Mouse (Mus musculus): ENCODE measurements around the gene Fgf3. TPM values are rescaled to one million over a fixed set of nuclear protein-coding genes. Genes with fewer than 3 reads are reported as not detected.

The Fgf3 gene
- polyA plus RNA-seq, 1 experiment = 0.27 TPM

GRCm38 (mm10) chr7:144864160-144864670, 26.3 kb downstream of the Fgf3 start:
- Histone ChIP-seq H3K4me3 (ENCODE audit: extremely low read depth, insufficient read depth, insufficient read length) (no peak overlapping the region), H3K36me3 (ENCODE audit: control insufficient read depth, insufficient read depth, low read length) (no peaks in the 10 kb centered on the region), H3K4me1 (ENCODE audit: control insufficient read depth, insufficient read depth, insufficient read length) (no peaks in the 10 kb centered on the region), H3K27me3 (ENCODE audit: control insufficient read depth, insufficient read depth, low read length) (peaks cover 17% of the 10 kb centered on the region), H3K27ac (ENCODE audit: insufficient read depth, low read length) (no peak overlapping the region)
- no peak for DNase-seq (ENCODE audit: low read depth in 1 of 2, low spot score in 2 of 2)
- TF ChIP-seq POLR2A (IDR thresholded peaks at IDR 0.05; ENCODE audit: low read depth, low read length) = no peak
- 85% methylated on average over 3 of the region's 3 CpGs for WGBS

- DNase-seq (ENCODE audit: low read depth in 1 of 2, low spot score in 2 of 2) = no peak
- H3K36me3 ChIP-seq (ENCODE audit: control insufficient read depth, insufficient read depth, low read length) = no peaks in the 10 kb centered on the region
- TF ChIP-seq CTCF (IDR thresholded peaks at IDR 0.05; ENCODE audit: extremely low read depth, insufficient read depth, insufficient read length, insufficient replicate concordance) (no peak), POLR2A (IDR thresholded peaks at IDR 0.05; ENCODE audit: low read depth, low read length) (no peak)
- H3K4me3 ChIP-seq (ENCODE audit: extremely low read depth, insufficient read depth, insufficient read length) = no peak overlapping the region
- H3K27ac ChIP-seq (ENCODE audit: insufficient read depth, low read length) = no peak overlapping the region
- 63% methylated on average over 4 of the region's 4 CpGs for WGBS
- H3K4me1 ChIP-seq (ENCODE audit: control insufficient read depth, insufficient read depth, insufficient read length) = no peaks in the 10 kb centered on the region
- 0 out of 2 replicates have a peak, but pooled peaks cover 5% of the 10 kb centered on the region for H3K27me3 ChIP-seq (ENCODE audit: control insufficient read depth, insufficient read depth, low read length)
Observed at GRCm38 (mm10) chr7:144867161-144867560, 29.3 kb downstream of the Fgf3 start.

GRCm38 (mm10) chr7:144867602-144868001, 29.7 kb downstream of the Fgf3 start:
- Histone ChIP-seq H3K4me3 (ENCODE audit: extremely low read depth, insufficient read depth, insufficient read length) (no peak overlapping the region), H3K36me3 (ENCODE audit: control insufficient read depth, insufficient read depth, low read length) (no peaks in the 10 kb centered on the region), H3K27ac (ENCODE audit: insufficient read depth, low read length) (no peak overlapping the region), H3K27me3 (ENCODE audit: control insufficient read depth, insufficient read depth, low read length) (0 out of 2 replicates have a peak, but pooled peaks cover 3% of the 10 kb centered on the region), H3K4me1 (ENCODE audit: control insufficient read depth, insufficient read depth, insufficient read length) (no peaks in the 10 kb centered on the region)
- DNase-seq (ENCODE audit: low read depth in 1 of 2, low spot score in 2 of 2) = no peak
- 82% methylated on average over 8 of the region's 8 CpGs for WGBS
- TF ChIP-seq POLR2A (IDR thresholded peaks at IDR 0.05; ENCODE audit: low read depth, low read length) (no peak), CTCF (IDR thresholded peaks at IDR 0.05; ENCODE audit: extremely low read depth, insufficient read depth, insufficient read length, insufficient replicate concordance) (no peak)

- H3K27ac ChIP-seq (ENCODE audit: insufficient read depth, low read length) = no peak overlapping the region
- TF ChIP-seq POLR2A (IDR thresholded peaks at IDR 0.05; ENCODE audit: low read depth, low read length) = no peak
- no peak for TF ChIP-seq CTCF (IDR thresholded peaks at IDR 0.05; ENCODE audit: extremely low read depth, insufficient read depth, insufficient read length, insufficient replicate concordance)
Observed at GRCm38 (mm10) chr7:144872420-144872819, 34.5 kb downstream of the Fgf3 start.

GRCm38 (mm10) chr7:144873160-144873559, 35.3 kb downstream of the Fgf3 start:
- H3K27me3 ChIP-seq (ENCODE audit: control insufficient read depth, insufficient read depth, low read length) = no peaks in the 10 kb centered on the region
- H3K4me3 ChIP-seq (ENCODE audit: extremely low read depth, insufficient read depth, insufficient read length) = no peak overlapping the region
- H3K27ac ChIP-seq (ENCODE audit: insufficient read depth, low read length) = no peak overlapping the region
- H3K36me3 ChIP-seq (ENCODE audit: control insufficient read depth, insufficient read depth, low read length) = no peaks in the 10 kb centered on the region
- TF ChIP-seq POLR2A (IDR thresholded peaks at IDR 0.05; ENCODE audit: low read depth, low read length) = no peak
- TF ChIP-seq CTCF (IDR thresholded peaks at IDR 0.05; ENCODE audit: extremely low read depth, insufficient read depth, insufficient read length, insufficient replicate concordance) = no peak
- H3K4me1 ChIP-seq (ENCODE audit: control insufficient read depth, insufficient read depth, insufficient read length) = no peaks in the 10 kb centered on the region
- DNase-seq (ENCODE audit: low read depth in 1 of 2, low spot score in 2 of 2) = no peak
- WGBS = 88% methylated on average over 4 of the region's 4 CpGs

More at GRCm38 (mm10) chr7:144872420-144872819, 34.5 kb downstream of the Fgf3 start:
- Histone ChIP-seq H3K4me1 (ENCODE audit: control insufficient read depth, insufficient read depth, insufficient read length) (no peaks in the 10 kb centered on the region), H3K4me3 (ENCODE audit: extremely low read depth, insufficient read depth, insufficient read length) (no peak overlapping the region), H3K36me3 (ENCODE audit: control insufficient read depth, insufficient read depth, low read length) (no peaks in the 10 kb centered on the region), H3K27me3 (ENCODE audit: control insufficient read depth, insufficient read depth, low read length) (no peaks in the 10 kb centered on the region)
- DNase-seq (ENCODE audit: low read depth in 1 of 2, low spot score in 2 of 2) = no peak
- 60% methylated on average over 4 of the region's 4 CpGs for WGBS

GRCm38 (mm10) chr7:144874226-144874625, 36.3 kb downstream of the Fgf3 start:
- TF ChIP-seq CTCF (IDR thresholded peaks at IDR 0.05; ENCODE audit: extremely low read depth, insufficient read depth, insufficient read length, insufficient replicate concordance) (no peak), POLR2A (IDR thresholded peaks at IDR 0.05; ENCODE audit: low read depth, low read length) (no peak)
- DNase-seq (ENCODE audit: low read depth in 1 of 2, low spot score in 2 of 2) = no peak
- Histone ChIP-seq H3K4me1 (ENCODE audit: control insufficient read depth, insufficient read depth, insufficient read length) (no peaks in the 10 kb centered on the region), H3K27ac (ENCODE audit: insufficient read depth, low read length) (no peak overlapping the region), H3K4me3 (ENCODE audit: extremely low read depth, insufficient read depth, insufficient read length) (no peak overlapping the region), H3K27me3 (ENCODE audit: control insufficient read depth, insufficient read depth, low read length) (no peaks in the 10 kb centered on the region), H3K36me3 (ENCODE audit: control insufficient read depth, insufficient read depth, low read length) (no peaks in the 10 kb centered on the region)
- 84% methylated on average over 4 of the region's 4 CpGs for WGBS

- no peak for DNase-seq (ENCODE audit: low read depth in 1 of 2, low spot score in 2 of 2)
- TF ChIP-seq POLR2A (IDR thresholded peaks at IDR 0.05; ENCODE audit: low read depth, low read length) = no peak
- no peak for TF ChIP-seq CTCF (IDR thresholded peaks at IDR 0.05; ENCODE audit: extremely low read depth, insufficient read depth, insufficient read length, insufficient replicate concordance)
- no peak overlapping the region for H3K27ac ChIP-seq (ENCODE audit: insufficient read depth, low read length)
- no peaks in the 10 kb centered on the region for H3K36me3 ChIP-seq (ENCODE audit: control insufficient read depth, insufficient read depth, low read length)
- no peak overlapping the region for H3K4me3 ChIP-seq (ENCODE audit: extremely low read depth, insufficient read depth, insufficient read length)
- WGBS = 90% methylated on average over 1 of the region's 1 CpGs
- no peaks in the 10 kb centered on the region for H3K4me1 ChIP-seq (ENCODE audit: control insufficient read depth, insufficient read depth, insufficient read length)
- no peaks in the 10 kb centered on the region for H3K27me3 ChIP-seq (ENCODE audit: control insufficient read depth, insufficient read depth, low read length)
Observed at GRCm38 (mm10) chr7:144878401-144878800, 40.5 kb downstream of the Fgf3 start.
